Mouse (Mus musculus): ENCODE measurements around the gene Trp53bp2. TPM values are rescaled to one million over a fixed set of nuclear protein-coding genes. Genes with fewer than 3 reads are reported as not detected.

Trp53bp2 gene
- polyA plus RNA-seq, 1 experiment, result 8.9 TPM

- 91% methylated on average over 12 of the region's 12 CpGs for WGBS
- H3K27me3 ChIP-seq (ENCODE audit: control insufficient read depth, insufficient read depth, low read length), result no peaks in the 10 kb centered on the region
- no peak for TF ChIP-seq CTCF (IDR thresholded peaks at IDR 0.05; ENCODE audit: extremely low read depth, insufficient read depth, insufficient read length, insufficient replicate concordance)
- no peak for TF ChIP-seq POLR2A (IDR thresholded peaks at IDR 0.05; ENCODE audit: low read depth, low read length)
- no peak overlapping the region for H3K27ac ChIP-seq (ENCODE audit: insufficient read depth, low read length)
- no peak for DNase-seq (ENCODE audit: low read depth in 1 of 2, low spot score in 2 of 2)
- H3K4me3 ChIP-seq (ENCODE audit: extremely low read depth, insufficient read depth, insufficient read length), result no peak overlapping the region
- no peaks in the 10 kb centered on the region for H3K4me1 ChIP-seq (ENCODE audit: control insufficient read depth, insufficient read depth, insufficient read length)
- peaks cover 16% of the 10 kb centered on the region for H3K36me3 ChIP-seq (ENCODE audit: control insufficient read depth, insufficient read depth, low read length)
These were observed 74.9 kb downstream of the Trp53bp2 start for GRCm38 (mm10) chr1:182483910-182484274.

- H3K4me3 ChIP-seq (ENCODE audit: extremely low read depth, insufficient read depth, insufficient read length), result no peak overlapping the region
- no peaks in the 10 kb centered on the region; the same call in 1 of the 2 replicates for H3K4me1 ChIP-seq (ENCODE audit: control insufficient read depth, insufficient read depth, insufficient read length)
- TF ChIP-seq POLR2A (IDR thresholded peaks at IDR 0.05; ENCODE audit: low read depth, low read length) (no peak), CTCF (IDR thresholded peaks at IDR 0.05; ENCODE audit: extremely low read depth, insufficient read depth, insufficient read length, insufficient replicate concordance) (no peak)
- 93% methylated on average over 10 of the region's 10 CpGs for WGBS
- peaks cover 11% of the 10 kb centered on the region for H3K36me3 ChIP-seq (ENCODE audit: control insufficient read depth, insufficient read depth, low read length)
- H3K27me3 ChIP-seq (ENCODE audit: control insufficient read depth, insufficient read depth, low read length), result no peaks in the 10 kb centered on the region
- no peak for DNase-seq (ENCODE audit: low read depth in 1 of 2, low spot score in 2 of 2)
- H3K27ac ChIP-seq (ENCODE audit: insufficient read depth, low read length), result no peak overlapping the region
These were observed 79.5 kb downstream of the Trp53bp2 start for GRCm38 (mm10) chr1:182488503-182488902.

- Histone ChIP-seq H3K4me3 (ENCODE audit: extremely low read depth, insufficient read depth, insufficient read length) (peak overlapping the region; percentile 25; the same call in 1 of the 2 replicates), H3K27me3 (ENCODE audit: control insufficient read depth, insufficient read depth, low read length) (no peaks in the 10 kb centered on the region), H3K36me3 (ENCODE audit: control insufficient read depth, insufficient read depth, low read length) (peaks cover 7% of the 10 kb centered on the region), H3K4me1 (ENCODE audit: control insufficient read depth, insufficient read depth, insufficient read length) (no peaks in the 10 kb centered on the region; the same call in 1 of the 2 replicates), H3K27ac (ENCODE audit: insufficient read depth, low read length) (peak overlapping the region; percentile 22; the same call in 1 of the 2 replicates)
- WGBS, result 14% methylated on average over 21 of the region's 21 CpGs
- peak; percentile 87 to 93 for DNase-seq (ENCODE audit: low read depth in 1 of 2, low spot score in 2 of 2)
- TF ChIP-seq POLR2A (IDR thresholded peaks at IDR 0.05; ENCODE audit: low read depth, low read length) (no peak), CTCF (IDR thresholded peaks at IDR 0.05; ENCODE audit: extremely low read depth, insufficient read depth, insufficient read length, insufficient replicate concordance) (peak; percentile 94)
These were observed 81.0 kb downstream of the Trp53bp2 start for GRCm38 (mm10) chr1:182489803-182490452.

- Histone ChIP-seq H3K36me3 (ENCODE audit: control insufficient read depth, insufficient read depth, low read length) (peaks cover 3% of the 10 kb centered on the region), H3K27ac (ENCODE audit: insufficient read depth, low read length) (no peak overlapping the region), H3K27me3 (ENCODE audit: control insufficient read depth, insufficient read depth, low read length) (no peaks in the 10 kb centered on the region), H3K4me1 (ENCODE audit: control insufficient read depth, insufficient read depth, insufficient read length) (no peaks in the 10 kb centered on the region; the same call in 1 of the 2 replicates), H3K4me3 (ENCODE audit: extremely low read depth, insufficient read depth, insufficient read length) (no peak overlapping the region)
- no peak for TF ChIP-seq CTCF (IDR thresholded peaks at IDR 0.05; ENCODE audit: extremely low read depth, insufficient read depth, insufficient read length, insufficient replicate concordance)
- no peak for TF ChIP-seq POLR2A (IDR thresholded peaks at IDR 0.05; ENCODE audit: low read depth, low read length)
- DNase-seq (ENCODE audit: low read depth in 1 of 2, low spot score in 2 of 2), result no peak
- WGBS, result 89% methylated on average over 7 of the region's 7 CpGs
These were observed 81.6 kb downstream of the Trp53bp2 start for GRCm38 (mm10) chr1:182490568-182490967.

GRCm38 (mm10) chr1:182491839-182492238, 82.9 kb downstream of the Trp53bp2 start:
- no peaks in the 10 kb centered on the region; the same call in 1 of the 2 replicates for H3K4me1 ChIP-seq (ENCODE audit: control insufficient read depth, insufficient read depth, insufficient read length)
- TF ChIP-seq POLR2A (IDR thresholded peaks at IDR 0.05; ENCODE audit: low read depth, low read length), result no peak
- no peak for TF ChIP-seq CTCF (IDR thresholded peaks at IDR 0.05; ENCODE audit: extremely low read depth, insufficient read depth, insufficient read length, insufficient replicate concordance)
- DNase-seq (ENCODE audit: low read depth in 1 of 2, low spot score in 2 of 2), result no peak
- WGBS, result 93% methylated on average over 6 of the region's 6 CpGs
- H3K4me3 ChIP-seq (ENCODE audit: extremely low read depth, insufficient read depth, insufficient read length), result no peak overlapping the region
- H3K36me3 ChIP-seq (ENCODE audit: control insufficient read depth, insufficient read depth, low read length), result no peaks in the 10 kb centered on the region
- no peak overlapping the region for H3K27ac ChIP-seq (ENCODE audit: insufficient read depth, low read length)
- H3K27me3 ChIP-seq (ENCODE audit: control insufficient read depth, insufficient read depth, low read length), result no peaks in the 10 kb centered on the region

- no peak for DNase-seq (ENCODE audit: low read depth in 1 of 2, low spot score in 2 of 2)
- Histone ChIP-seq H3K4me3 (ENCODE audit: extremely low read depth, insufficient read depth, insufficient read length) (no peak overlapping the region), H3K4me1 (ENCODE audit: control insufficient read depth, insufficient read depth, insufficient read length) (no peaks in the 10 kb centered on the region; the same call in 1 of the 2 replicates), H3K27me3 (ENCODE audit: control insufficient read depth, insufficient read depth, low read length) (no peaks in the 10 kb centered on the region), H3K36me3 (ENCODE audit: control insufficient read depth, insufficient read depth, low read length) (no peaks in the 10 kb centered on the region), H3K27ac (ENCODE audit: insufficient read depth, low read length) (no peak overlapping the region)
- 87% methylated on average over 17 of the region's 17 CpGs for WGBS
- no peak for TF ChIP-seq POLR2A (IDR thresholded peaks at IDR 0.05; ENCODE audit: low read depth, low read length)
- TF ChIP-seq CTCF (IDR thresholded peaks at IDR 0.05; ENCODE audit: extremely low read depth, insufficient read depth, insufficient read length, insufficient replicate concordance), result no peak
These were observed 85.5 kb downstream of the Trp53bp2 start for GRCm38 (mm10) chr1:182494285-182495145.

Data from spleen, adult 2 months (tissue).